Mouse (Mus musculus): ENCODE measurements around the gene Gm34302. TPM values are rescaled to one million over a fixed set of nuclear protein-coding genes. Genes with fewer than 3 reads are reported as not detected.
"Not testable (repeated sequence)": the region's sequence is repeated elsewhere in the genome, so short reads cannot be mapped to it uniquely, and the experiment has no call there.

Gm34302 gene
- total RNA-seq (2021) (not detected), polyA plus RNA-seq (2012; rRNA removed) (not detected in 2 replicates)
- long read RNA-seq = 0 reads

DNA sequence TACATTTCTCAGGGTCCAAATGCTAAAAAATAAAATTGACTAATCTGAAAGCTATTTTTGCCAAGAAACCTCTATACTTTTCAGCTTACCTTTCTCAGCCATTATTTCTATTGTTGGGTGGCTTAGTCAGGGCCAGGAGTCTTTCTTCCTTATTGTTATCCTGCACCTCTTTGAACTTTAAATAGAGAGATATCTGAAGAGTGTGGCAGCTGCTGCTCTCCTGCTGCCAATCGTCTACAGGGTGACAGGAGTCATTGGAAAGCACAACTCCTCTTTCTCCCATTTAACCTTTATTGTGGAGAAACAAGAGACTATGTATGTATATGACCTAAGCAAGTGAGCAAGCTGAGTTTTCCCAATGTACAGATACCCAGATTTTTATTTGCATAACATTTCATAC, at the start of gene Gm34302:
Gene Gm34302, minus strand, starts transcription at position 154 of the 400 bp plus-strand sequence.
- no peak for DNase-seq

DNA sequence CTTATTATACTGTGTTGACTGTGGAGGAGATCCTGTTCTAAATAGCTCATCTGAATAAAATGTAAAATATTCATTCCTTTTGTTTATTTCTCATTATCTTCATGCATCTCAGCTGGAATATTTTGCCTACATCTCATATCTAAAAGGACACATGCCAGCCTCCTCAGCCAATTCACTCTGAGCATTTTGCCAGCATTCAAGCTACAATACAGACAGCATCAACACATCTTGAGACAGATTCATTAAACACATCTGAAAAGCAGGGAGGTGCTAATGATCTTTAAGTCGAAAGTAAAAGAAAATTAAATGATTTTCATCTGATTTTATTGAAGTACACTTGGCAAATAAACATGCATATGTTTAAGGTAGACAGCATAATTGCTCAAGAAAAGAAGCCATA, 48.2 kb upstream of the Gm34302 start:
- no peak for DNase-seq

DNA sequence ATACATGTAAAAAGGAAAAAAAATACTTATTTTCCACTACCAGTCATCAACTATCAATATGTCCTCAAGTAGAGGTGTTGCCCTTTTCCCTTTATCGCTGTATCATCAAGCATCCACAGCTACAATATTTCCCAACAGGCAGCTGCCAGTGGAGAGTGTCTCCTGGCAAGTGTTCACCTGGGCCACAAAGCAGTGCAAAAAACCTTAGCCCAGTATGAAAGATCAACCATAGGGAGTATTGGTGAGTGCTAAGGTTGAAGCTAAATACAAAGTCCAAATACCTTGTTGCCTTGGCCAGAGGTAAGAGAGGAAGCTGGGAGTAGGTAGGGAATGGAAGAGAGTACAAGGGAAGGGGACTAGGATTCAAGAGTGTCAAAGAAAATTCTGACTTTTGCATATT, 34.0 kb upstream of the Gm34302 start:
- DNase-seq = no peak

GRCm38 (mm10) chr3:63516279-63516678, 32.6 kb upstream of the Gm34302 start:
- not testable (repeated sequence) for DNase-seq

GRCm38 (mm10) chr3:63511316-63511715, 27.6 kb upstream of the Gm34302 start:
- DNase-seq = no peak

- DNase-seq = no peak
Observed at GRCm38 (mm10) chr3:63509484-63509883, 25.8 kb upstream of the Gm34302 start.

GRCm38 (mm10) chr3:63508924-63509323, 25.2 kb upstream of the Gm34302 start:
- DNase-seq = no peak

DNA sequence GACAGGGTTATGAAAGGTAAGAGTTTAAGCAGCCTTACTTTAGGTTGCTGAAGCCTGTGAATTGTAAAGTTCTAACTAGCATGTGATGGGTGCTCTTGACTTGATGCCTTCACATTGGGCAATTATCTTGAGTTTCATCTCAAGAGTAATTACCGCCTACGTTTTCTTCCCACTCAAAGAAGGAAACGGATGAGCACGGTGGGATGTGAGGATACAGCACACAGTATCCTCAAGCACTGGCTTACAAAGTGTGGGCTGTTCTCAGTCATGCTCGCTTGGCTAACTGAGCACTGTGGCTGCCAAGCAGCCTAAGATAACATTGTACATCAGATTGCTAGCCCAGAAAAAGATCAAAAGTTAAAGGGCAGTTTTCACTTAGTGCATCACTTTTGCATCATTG, 20.8 kb upstream of the Gm34302 start:
- no peak for DNase-seq

- no peak for DNase-seq
Observed at GRCm38 (mm10) chr3:63494625-63495382, 11.1 kb upstream of the Gm34302 start.

DNA sequence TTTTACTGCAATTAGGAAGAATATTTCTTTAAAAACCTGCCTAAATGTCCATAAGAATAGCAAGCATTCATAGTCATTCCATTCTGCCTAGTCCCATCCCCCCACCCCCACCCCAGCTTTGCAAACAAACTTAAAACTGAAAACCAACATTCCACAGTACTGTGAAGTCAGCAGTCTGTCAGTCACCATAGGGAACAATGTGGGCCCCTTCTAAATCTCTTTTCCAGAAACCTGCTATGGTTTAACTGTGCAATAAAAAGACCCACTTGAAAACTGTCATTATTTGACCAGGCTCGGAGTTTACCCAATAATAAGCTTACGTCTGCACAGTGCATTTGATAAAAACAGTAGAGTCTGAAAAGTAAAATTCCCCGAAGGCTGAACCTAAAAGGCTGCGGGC, 9.9 kb upstream of the Gm34302 start:
- no peak for DNase-seq

DNA sequence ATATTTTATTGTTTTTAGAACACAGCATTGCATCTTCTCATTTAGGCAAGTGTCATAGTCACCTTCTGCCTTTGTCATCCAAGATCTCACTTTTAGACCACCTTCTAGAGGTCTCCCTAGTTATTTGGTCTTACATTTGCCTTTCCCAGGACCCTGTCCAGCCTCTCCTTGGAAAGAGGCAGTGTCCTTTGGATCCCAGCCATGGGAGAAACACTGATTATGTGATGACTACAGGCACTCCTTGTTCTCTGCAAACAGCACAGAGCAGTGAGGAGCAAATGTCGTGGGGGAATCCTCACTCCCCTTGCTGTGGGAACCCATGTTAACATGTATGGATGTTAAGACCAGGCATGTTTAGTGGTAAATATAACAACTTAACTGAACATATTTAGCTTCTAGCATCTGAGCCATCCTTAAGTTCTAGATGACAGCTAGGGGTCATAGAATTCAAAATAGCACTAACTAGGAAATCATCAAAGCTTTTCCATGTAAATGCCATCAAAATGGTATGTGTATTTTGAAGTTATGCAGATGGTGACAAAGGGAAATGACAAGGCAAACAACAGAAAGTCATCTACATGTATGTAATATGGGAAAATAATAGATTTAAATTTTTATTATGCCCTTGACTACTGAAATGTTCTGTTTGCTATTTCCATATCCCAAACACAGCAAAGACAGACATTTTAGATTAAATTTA, 43.1 kb downstream of the Gm34302 start:
- DNase-seq = peak; percentile 17

DNA sequence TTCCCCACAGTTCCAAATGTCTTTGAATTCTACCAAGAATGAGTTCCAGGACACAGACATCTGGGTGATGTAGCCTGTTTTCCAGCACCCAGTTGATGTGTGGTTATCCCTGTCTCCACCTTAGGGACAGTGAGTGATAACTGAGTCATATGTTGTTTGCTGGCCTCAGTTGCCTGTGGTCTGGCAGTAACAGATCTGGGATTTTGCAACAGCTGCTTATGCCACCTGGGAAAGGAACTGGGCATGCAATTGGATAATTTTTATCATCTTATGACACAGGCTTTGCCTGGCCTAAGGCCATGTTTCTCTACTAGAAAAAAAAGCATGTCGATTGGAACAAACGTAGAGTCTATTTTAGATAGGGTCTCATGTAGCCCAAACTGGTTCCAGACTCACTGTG, 43.9 kb downstream of the Gm34302 start:
- peak; percentile 51 for DNase-seq

- no peak for DNase-seq
Observed at GRCm38 (mm10) chr3:63438898-63439297, 44.8 kb downstream of the Gm34302 start.

Other genes starting within 250 kb of the Gm34302 start
- gene Mme, start 242.3 kb downstream of the Gm34302 start, total RNA-seq (2021) = 10 to 100 TPM; 26.1 to 43.7 TPM
- gene Mme, start 242.3 kb downstream of the Gm34302 start, polyA plus RNA-seq (2012; rRNA removed) = 0.74 and 0.88 TPM in 2 replicates